Mouse (Mus musculus) lung, postnatal 4 days (tissue): Measurements from ENCODE around the gene Aurkb.
A peak's percentile ranks its signal among the peaks of the same experiment; 100 is the strongest.

Source experiments
- DNase-seq, 2 experiments: peaks; one replicate each; pipeline ENCODE4 v3.0.0; 2021

The Aurkb gene

DNA sequence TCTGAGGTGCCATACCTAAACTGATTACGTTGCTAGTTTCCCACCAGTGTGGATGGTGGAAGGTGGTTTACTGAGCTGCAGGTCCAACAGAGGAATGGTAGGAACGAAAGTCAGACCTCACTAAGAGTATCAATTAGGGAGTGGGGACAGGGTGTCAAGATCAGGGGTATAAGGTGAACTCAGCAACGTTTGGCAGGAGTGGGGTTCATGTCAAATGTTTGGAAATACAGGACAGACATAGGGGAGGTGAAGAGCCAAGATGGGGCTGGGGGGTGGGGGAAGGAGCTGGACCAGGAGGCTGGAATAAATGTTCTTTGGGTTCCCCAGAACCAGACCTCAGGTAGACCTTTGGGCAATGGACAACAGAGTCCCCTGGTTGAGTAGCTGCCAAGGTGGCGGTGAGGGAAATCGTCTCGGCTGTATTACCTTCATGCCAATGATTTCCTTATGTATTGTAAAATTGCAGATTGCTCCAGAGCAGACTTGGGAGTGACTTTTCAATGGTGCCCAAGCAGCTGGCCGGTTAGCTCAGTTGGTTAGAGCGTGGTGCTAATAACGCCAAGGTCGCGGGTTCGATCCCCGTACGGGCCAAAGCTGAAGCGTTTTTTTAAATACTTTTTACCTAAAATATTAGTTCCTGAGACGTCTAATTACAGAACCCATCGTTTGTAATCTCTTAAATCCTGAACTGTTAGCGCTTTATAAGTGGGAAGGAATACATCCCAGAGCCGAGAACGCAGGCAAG, 8.8 kb upstream of the Aurkb start:
- DNase-seq = peak; percentile 76 to 86

GRCm38 (mm10) chr11:69037231-69038061, 8.0 kb upstream of the Aurkb start:
- DNase-seq = peak; percentile 68 to 83

DNA sequence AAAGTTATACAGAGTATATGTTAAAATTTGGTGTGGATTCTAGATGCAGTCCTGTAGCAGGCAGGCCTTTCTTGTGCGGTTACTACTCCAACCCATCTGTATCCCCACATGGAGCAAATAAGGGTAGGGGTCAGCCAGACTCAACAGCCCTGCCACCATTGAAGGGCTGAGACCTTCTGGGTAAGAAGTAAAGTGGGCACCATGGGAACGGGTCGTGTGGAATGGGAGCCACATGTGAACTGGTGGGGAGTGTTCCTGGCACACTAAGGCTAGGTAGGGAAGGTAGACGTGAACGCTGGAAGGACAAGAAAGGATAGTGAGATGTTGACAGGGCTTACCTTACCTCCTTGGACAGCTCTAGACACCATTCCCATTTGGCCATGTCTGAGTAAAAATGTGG, 7.3 kb upstream of the Aurkb start:
- no peak for DNase-seq

- no peak for DNase-seq
Observed at GRCm38 (mm10) chr11:69046395-69046774, 938 bp downstream of the Aurkb start.

DNA sequence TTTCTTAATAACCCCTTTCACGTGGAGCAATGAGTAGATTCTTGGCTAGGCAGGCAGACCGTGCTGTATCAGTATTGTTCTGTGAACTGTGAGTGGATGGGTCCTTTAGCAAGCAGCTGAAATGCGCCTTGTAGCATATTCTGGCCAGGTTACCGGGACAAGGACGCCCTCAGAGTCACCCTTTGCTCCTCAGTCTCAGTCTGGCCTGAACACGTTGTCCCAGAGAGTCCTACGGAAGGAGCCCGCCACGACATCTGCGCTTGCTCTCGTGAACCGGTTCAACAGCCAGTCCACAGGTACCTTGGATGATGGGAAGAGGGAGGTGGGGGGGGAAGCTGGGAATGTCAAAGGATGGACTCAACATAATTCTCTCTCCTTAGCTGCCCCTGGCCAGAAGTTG, 2.1 kb downstream of the Aurkb start:
- no peak for DNase-seq

GRCm38 (mm10) chr11:69048151-69048550, 2.7 kb downstream of the Aurkb start:
- no peak for DNase-seq

- DNase-seq = no peak
Observed at GRCm38 (mm10) chr11:69050748-69051147, 5.3 kb downstream of the Aurkb start.

- no peak for DNase-seq
Observed at GRCm38 (mm10) chr11:69051771-69052170, 6.3 kb downstream of the Aurkb start.

DNA sequence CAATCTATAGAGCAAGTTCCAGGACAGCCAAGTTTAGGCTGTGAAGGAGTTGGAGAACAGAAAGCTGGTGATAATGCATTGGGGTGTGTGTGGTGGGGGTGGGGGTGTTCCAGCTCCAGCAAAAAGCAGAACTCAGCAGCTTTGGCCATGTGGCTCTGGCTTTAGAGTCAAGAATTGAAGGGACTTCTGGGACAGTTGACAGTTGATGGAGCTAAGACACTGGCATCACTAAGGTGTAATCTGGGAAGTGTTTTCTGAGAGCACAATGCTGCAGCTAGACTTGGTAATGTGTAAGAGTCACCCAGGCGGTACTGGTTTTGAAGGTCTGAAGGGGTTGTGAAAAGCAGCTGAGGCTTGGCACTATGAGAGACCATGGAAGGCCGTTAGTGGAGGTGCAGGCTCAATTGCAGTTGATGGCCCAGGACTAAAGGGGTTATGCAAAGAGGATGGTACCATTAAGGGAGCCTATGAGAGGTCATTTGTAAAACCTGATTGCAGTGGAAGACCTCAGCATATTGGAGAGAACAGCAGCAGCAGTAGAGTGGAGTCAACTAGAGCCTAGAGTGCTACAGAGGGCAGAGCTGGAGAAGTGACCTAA, 7.5 kb downstream of the Aurkb start:
- no peak for DNase-seq

DNA sequence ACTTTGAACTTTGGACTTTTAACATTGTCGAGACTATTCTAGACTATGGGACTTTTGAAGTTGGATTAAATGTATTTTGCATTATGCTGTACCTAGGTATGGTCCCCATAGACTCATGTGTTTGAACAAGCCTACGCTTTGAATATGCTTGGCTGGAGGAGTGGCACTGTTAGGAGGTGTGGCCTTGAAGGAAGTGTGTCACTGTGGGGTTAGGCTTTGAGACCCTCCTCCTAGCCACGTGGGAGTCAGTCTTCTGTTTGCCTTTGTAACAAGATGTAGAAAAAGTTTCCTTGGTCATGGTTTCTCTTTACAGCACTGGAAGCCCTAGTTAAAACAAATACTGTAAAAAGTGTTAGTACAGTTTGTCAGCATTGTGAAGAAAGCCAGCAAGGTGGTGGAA, 8.4 kb downstream of the Aurkb start:
- DNase-seq = no peak

- no peak for DNase-seq
Observed at GRCm38 (mm10) chr11:69058265-69058664, 12.8 kb downstream of the Aurkb start.

DNA sequence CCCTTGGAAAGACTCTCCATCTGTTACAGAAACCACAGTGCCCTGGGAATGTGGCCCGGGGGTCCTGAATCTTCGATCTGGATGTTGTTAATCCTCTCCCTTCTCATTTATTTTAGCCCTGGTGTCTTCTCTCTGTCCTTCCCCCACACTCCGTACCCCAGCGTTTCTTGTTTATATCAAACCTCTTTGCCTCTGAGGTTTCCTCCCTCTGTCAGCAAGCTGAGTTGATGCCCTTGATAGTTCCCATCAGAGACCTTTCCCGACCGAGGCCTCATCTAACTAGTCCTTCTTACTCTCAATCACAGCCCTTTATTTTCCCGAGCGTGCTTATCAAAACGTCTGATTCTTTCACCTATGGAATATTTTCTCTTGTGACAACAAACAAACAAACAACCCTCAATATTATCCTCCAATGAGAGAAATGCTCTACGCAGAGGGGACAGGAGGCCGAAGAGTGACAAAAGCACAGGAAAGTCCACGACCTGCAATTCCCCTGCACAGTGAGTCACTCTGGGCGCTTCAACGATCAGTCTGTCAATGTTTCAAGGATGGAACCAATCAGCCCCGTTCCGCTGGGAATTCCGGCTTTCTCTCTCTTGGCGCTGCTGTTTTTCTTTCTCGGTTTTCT, 13.4 kb downstream of the Aurkb start:
- no peak for DNase-seq

DNA sequence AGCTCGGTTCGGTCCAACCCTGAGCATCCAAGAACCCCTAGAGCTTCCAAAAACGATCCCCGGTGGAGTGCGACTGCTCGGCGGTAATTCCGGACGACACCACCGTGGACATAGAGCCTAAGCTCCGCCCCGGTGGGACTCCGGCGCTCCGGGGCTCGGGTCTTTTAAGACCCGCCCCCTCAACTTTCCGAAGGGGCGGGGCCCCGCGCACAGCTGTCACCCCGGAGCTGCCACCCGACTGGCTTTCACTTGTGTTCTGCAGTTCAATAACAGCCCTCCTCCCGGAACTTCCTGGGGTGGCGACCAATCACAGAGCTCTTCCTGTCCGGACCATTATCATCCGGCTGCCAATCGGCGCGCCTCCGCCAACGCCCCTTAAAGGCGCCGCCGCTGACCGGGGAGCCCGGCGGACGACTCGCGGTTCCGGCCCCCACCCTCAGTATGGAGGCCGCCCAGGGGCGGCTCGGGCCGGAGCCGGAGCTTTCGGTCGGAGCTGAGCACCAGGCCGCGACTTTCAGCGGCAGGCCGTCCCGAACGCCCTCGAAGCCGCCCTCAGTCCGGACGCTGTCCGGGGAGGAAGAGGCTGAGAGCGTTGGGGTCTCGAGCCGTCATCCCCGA, 14.0 kb downstream of the Aurkb start, which contains the start of gene Borcs6:
TSS of gene Borcs6 (plus strand) at position 361 of the 618 bp plus-strand sequence.
- DNase-seq = peak; percentile 95 to 98

- DNase-seq = no peak
Observed at GRCm38 (mm10) chr11:69059975-69060411, 14.5 kb downstream of the Aurkb start.

GRCm38 (mm10) chr11:69060448-69061254, 15.2 kb downstream of the Aurkb start:
- DNase-seq = peak; percentile 47 to 55

- DNase-seq = no peak
Observed at GRCm38 (mm10) chr11:69061255-69061912, 15.9 kb downstream of the Aurkb start.

DNA sequence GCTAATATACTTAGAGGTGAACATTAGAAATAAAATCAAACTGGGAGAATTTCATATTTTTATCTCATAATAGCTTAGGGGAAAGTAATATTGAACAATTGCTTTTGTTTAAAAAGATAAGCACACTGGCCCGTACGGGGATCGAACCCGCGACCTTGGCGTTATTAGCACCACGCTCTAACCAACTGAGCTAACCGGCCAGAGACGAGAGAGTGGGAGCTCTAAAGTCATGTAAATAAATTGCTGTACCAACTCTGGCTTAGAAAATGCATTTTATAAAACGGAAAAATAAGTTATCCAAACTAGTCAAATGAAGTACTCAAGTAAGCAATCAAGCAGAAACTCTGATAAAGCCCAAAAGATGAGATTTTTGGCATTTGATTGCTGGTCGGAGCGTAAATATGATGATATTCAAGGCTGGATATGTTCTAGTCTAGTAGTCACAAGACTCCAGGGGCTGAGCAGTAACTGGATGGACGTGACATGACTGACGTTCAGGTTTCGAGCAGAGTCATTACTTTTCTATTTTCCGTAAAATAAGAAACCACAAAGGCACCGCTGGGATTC, 16.8 kb downstream of the Aurkb start:
- DNase-seq = peak; percentile 67 to 80

GRCm38 (mm10) chr11:69062761-69063224, 17.3 kb downstream of the Aurkb start:
- DNase-seq = peak; percentile 93 to 97

- DNase-seq = peak; percentile 77 to 92
Observed at GRCm38 (mm10) chr11:69063413-69064201, 18.2 kb downstream of the Aurkb start.
